Mouse (Mus musculus): ENCODE measurements around the gene Rnf135.

Gene Rnf135

GRCm38 (mm10) chr11:80202296-80202695, 18.6 kb downstream of the Rnf135 start:
- 84% methylated on average over 6 of the region's 6 CpGs for WGBS

DNA sequence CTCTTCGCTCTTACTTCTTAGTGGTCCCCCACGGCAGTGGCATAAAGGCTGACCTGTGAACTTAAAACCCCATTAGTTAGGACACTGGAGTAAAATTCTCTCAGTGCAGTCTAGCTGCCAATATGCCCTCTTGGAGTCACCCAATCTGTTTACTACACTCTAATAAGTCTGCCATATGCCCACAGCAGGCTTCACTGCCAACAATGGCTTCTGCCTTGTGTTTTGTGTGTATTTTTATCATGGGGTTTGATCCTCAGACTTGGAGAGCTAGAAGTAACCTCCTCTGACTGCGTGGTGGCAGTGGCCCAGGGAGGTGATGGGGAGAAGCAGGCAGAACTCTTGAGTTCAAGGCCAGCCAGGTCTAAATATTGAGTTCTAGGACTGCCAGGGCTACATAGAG, 20.4 kb downstream of the Rnf135 start:
- 76% methylated on average over 3 of the region's 3 CpGs for WGBS

GRCm38 (mm10) chr11:80204941-80205340, 21.3 kb downstream of the Rnf135 start:
- WGBS: 59% methylated on average over 5 of the region's 5 CpGs

GRCm38 (mm10) chr11:80208465-80208859, 24.8 kb downstream of the Rnf135 start:
- WGBS: 37% methylated on average over 7 of the region's 7 CpGs

GRCm38 (mm10) chr11:80208860-80209800, 25.5 kb downstream of the Rnf135 start, which contains the start of gene Rhot1:
Gene Rhot1, plus strand, starts transcription at chr11:80209019.
- under 1% methylated on average over 75 of the region's 78 CpGs for WGBS

GRCm38 (mm10) chr11:80210321-80210720, 26.7 kb downstream of the Rnf135 start:
- WGBS: 33% methylated on average over 6 of the region's 6 CpGs

DNA sequence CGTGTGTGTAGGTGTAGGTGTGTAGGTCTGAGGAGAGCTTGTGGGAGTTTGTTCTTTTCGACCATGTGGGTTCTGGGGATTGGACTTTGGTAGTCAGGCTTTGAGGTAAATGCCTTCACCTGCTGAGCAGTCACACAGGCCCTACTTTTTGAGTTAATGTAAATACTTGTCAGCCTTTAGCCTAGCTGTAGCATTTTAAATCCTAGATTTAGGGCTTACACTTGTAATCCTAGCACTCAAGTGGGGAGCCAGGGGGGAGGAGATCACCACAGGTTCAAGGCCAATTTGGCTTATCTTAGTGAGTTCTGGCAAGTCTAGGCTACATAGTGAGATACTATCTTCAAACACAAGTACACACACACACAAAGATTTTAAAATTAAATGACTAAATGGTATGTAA, 28.6 kb downstream of the Rnf135 start:
- WGBS: 94% methylated on average over 2 of the region's 2 CpGs

DNA sequence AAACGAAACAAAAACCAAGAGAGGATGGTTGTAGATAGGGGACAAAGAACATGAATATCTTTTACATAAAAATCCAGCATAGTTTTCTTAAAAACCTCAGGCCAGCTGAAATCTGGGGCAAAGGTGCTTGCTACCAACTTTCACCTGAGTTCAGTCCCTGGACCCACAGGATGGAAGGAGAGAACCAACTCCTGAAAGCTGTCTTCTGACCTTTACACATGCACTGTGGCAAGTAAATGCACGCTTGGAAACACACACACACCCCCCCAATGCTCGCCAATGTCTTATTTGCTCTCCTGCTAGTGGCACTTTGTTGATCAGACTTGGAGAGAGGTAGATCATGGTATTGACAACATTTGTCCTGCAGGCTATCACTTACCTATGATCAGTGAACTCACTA, 31.6 kb downstream of the Rnf135 start:
- 89% methylated on average over 3 of the region's 3 CpGs for WGBS

DNA sequence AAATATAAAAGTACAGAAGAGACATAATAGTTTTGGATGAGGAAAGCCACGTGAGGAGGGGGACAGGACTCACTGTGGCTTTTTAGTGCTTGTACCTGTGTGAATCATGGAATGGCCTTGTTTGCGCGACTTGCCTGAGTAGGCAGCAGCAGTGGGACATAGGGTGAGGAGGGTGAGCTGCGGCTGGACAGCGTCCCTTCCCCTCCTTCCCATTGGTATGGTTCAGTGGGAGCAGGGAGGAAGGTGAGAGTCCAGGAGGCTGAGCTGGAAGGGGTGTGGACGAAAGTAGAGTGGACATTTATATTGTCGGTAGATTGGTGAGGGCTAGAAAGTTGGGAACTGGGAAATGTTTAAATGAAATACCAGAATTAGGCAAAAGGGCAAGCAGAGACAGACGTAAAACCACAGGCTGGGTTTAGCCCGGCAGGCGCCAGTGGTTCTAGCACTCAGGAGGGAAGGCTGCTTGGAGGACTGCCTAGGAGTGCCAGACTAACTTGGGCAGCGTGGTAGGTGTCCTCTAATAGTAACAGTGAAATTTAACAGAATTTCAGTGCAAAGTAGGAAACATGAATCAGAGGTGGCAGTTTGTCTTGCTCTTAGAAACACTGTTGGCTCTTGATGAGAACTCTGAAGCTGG, 35.1 kb downstream of the Rnf135 start:
- WGBS: 66% methylated on average over 11 of the region's 11 CpGs

- 79% methylated on average over 5 of the region's 5 CpGs for WGBS
These were observed 46.4 kb downstream of the Rnf135 start for GRCm38 (mm10) chr11:80230066-80230465.

DNA sequence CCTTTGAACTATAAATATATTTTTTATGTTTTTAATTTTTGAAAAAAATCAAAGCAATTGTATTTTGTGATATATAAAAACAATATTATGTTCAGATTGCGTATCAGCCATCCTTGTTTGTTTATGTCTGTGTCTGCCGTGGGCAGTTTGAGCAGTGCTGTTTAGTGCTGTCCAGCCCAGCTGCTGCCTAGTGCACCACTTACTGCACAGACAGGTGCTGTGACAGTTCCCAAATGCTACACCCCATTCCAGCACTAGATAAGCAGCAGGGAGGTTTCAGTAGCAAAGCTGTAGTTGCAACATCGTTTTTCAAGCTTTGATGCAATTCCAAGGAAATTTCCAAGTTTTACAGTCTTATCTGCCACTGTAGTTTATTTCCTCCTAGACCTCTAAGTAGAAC, 53.6 kb downstream of the Rnf135 start:
- WGBS: 65% methylated on average over 3 of the region's 3 CpGs

- 88% methylated on average over 4 of the region's 4 CpGs for WGBS
These were observed 54.7 kb downstream of the Rnf135 start for GRCm38 (mm10) chr11:80238306-80238705.

GRCm38 (mm10) chr11:80248531-80248930, 64.9 kb downstream of the Rnf135 start:
- WGBS: 64% methylated on average over 3 of the region's 3 CpGs

Data from cerebral cortex, adult 2 months (tissue).